Mouse (Mus musculus): ENCODE measurements at regions not wholly inside any gene's neighbourhood (a gene's known extent, or its start where the extent isn't known, plus 50 kb on each side); places are given as distances from the start of the nearest gene placed in this dataset.
A peak's percentile ranks its signal among the peaks of the same experiment; 100 is the strongest.

- DNase-seq, result no peak
Observed at GRCm38 (mm10) chr15:62578788-62579187, 1266.2 kb downstream of the Gsdmc2 start.

- DNase-seq, result peak; percentile 29 to 35
Observed at GRCm38 (mm10) chr15:62575791-62576190, 1269.2 kb downstream of the Gsdmc2 start.

GRCm38 (mm10) chr15:62571803-62572202 is 1273.2 kb downstream of the Gsdmc2 start:
- peak in 1 of 2 experiments; percentile 19 for DNase-seq

GRCm38 (mm10) chr15:62568788-62569713 is 1275.9 kb downstream of the Gsdmc2 start:
- peak; percentile 53 to 61 for DNase-seq

- DNase-seq, result no peak
Observed at GRCm38 (mm10) chr15:62567431-62567830, 1277.5 kb downstream of the Gsdmc2 start.

- peak; percentile 16 to 50 for DNase-seq
Observed at GRCm38 (mm10) chr15:62566106-62566511, 1278.9 kb downstream of the Gsdmc2 start.

- DNase-seq, result peak; percentile 40 to 43
Observed at GRCm38 (mm10) chr15:62533233-62533632, 1311.7 kb downstream of the Gsdmc2 start.

GRCm38 (mm10) chr15:62528975-62529374 is 1316.0 kb downstream of the Gsdmc2 start:
- no peak for DNase-seq

- DNase-seq, result no peak
Observed at GRCm38 (mm10) chr15:62524628-62525027, 1320.3 kb downstream of the Gsdmc2 start.

GRCm38 (mm10) chr15:62524135-62524534 is 1320.8 kb downstream of the Gsdmc2 start:
- DNase-seq, result no peak

- no peak for DNase-seq
Observed at GRCm38 (mm10) chr15:62513462-62513861, 1331.5 kb downstream of the Gsdmc2 start.

GRCm38 (mm10) chr15:62511461-62511860 is 1333.5 kb downstream of the Gsdmc2 start:
- DNase-seq, result no peak

GRCm38 (mm10) chr15:62503866-62504265 is 1341.1 kb downstream of the Gsdmc2 start:
- DNase-seq, result no peak

GRCm38 (mm10) chr15:62500966-62501365 is 1344.0 kb downstream of the Gsdmc2 start:
- peak; percentile 25 to 29 for DNase-seq

GRCm38 (mm10) chr15:62500522-62500921 is 1344.5 kb downstream of the Gsdmc2 start:
- no peak for DNase-seq

GRCm38 (mm10) chr15:62496193-62496592 is 1348.8 kb downstream of the Gsdmc2 start:
- DNase-seq, result peak; percentile 3 to 15

GRCm38 (mm10) chr15:62492350-62492749 is 1352.6 kb downstream of the Gsdmc2 start:
- no peak for DNase-seq

- no peak for DNase-seq
Observed at GRCm38 (mm10) chr15:62490548-62490947, 1354.4 kb downstream of the Gsdmc2 start.

- no peak for DNase-seq
Observed at GRCm38 (mm10) chr15:62486540-62486939, 1358.4 kb downstream of the Gsdmc2 start.

- no peak for DNase-seq
Observed at GRCm38 (mm10) chr15:62484350-62484749, 1360.6 kb downstream of the Gsdmc2 start.

- no peak for DNase-seq
Observed at GRCm38 (mm10) chr15:62483534-62483933, 1361.4 kb downstream of the Gsdmc2 start.

GRCm38 (mm10) chr15:62482357-62482756 is 1362.6 kb downstream of the Gsdmc2 start:
- no peak for DNase-seq

- DNase-seq, result no peak
Observed at GRCm38 (mm10) chr15:62477779-62478178, 1367.2 kb downstream of the Gsdmc2 start.

- DNase-seq, result no peak
Observed at GRCm38 (mm10) chr15:62476452-62476851, 1368.5 kb downstream of the Gsdmc2 start.

All from adrenal gland, postnatal 36 days (tissue).